Mouse (Mus musculus): ENCODE results near the gene Prss22.

GRCm38 (mm10) chr17:23995421-23995820 is 2.5 kb downstream of the Prss22 start:
- TF ChIP-seq CTCF (IDR thresholded peaks at IDR 0.05) (no peak), EP300 (IDR thresholded peaks at IDR 0.05; ENCODE audit: insufficient read depth, low read depth, low read length) (no peak), POLR2A (IDR thresholded peaks at IDR 0.05; ENCODE audit: insufficient read depth, low read depth, low read length) (no peak)

Measured in heart, adult 2 months (tissue).